ENCODE assay signal across 17 mouse cellular contexts in genomic region chr9:112137820-112138219, GRCm38 (mm10).
"Had no signal": no experiment of that assay in that cellular context is flagged by ENCODE, and none has a peak within 500 bp of the region (broad histone marks: within the 10 kb centered on the region; RNA-seq: fewer than 3 reads in every experiment).

No protein-coding gene starts in this region.

- ATAC-seq: intestine, embryonic 16.5 days; midbrain, embryonic 16.5 days had no signal

- H3K4me3 ChIP-seq: kidney, embryonic 15.5 days; limb, embryonic 15.5 days; lung, embryonic 15.5 days; midbrain, embryonic 12.5 days; neural tube, embryonic 13.5 days; stomach, embryonic 15.5 days had no signal

- H3K27ac ChIP-seq: kidney, embryonic 15.5 days; limb, embryonic 15.5 days; lung, embryonic 15.5 days; midbrain, embryonic 12.5 days; neural tube, embryonic 13.5 days; stomach, embryonic 15.5 days had no signal

- H3K4me1 ChIP-seq: kidney, embryonic 15.5 days; limb, embryonic 15.5 days; lung, embryonic 15.5 days; midbrain, embryonic 12.5 days; neural tube, embryonic 13.5 days; stomach, embryonic 15.5 days had no signal

- DNase-seq: kidney, adult 2 months; kidney, postnatal 14 days; layer of hippocampus, adult 9-11 months; layer of hippocampus, postnatal 36 days; retina, postnatal 1 day; right cerebral cortex, postnatal 4 days; spleen, adult 18-20 months; thymus, postnatal 14 days had no signal

- H3K36me3 ChIP-seq: kidney, embryonic 15.5 days; limb, embryonic 15.5 days; lung, embryonic 15.5 days; midbrain, embryonic 12.5 days; stomach, embryonic 15.5 days had no signal

- H3K9me3 ChIP-seq: kidney, embryonic 15.5 days; limb, embryonic 15.5 days; lung, embryonic 15.5 days; megakaryocyte, embryonic 14.5 days; midbrain, embryonic 12.5 days; neural tube, embryonic 13.5 days; stomach, embryonic 15.5 days had no signal

- H3K4me2 ChIP-seq: kidney, embryonic 15.5 days; limb, embryonic 15.5 days; lung, embryonic 15.5 days; midbrain, embryonic 12.5 days; neural tube, embryonic 13.5 days; stomach, embryonic 15.5 days had no signal

- H3K27me3 ChIP-seq: kidney, embryonic 15.5 days; limb, embryonic 15.5 days; megakaryocyte, embryonic 14.5 days; midbrain, embryonic 12.5 days; neural tube, embryonic 13.5 days; stomach, embryonic 15.5 days had no signal

- H3K9ac ChIP-seq: kidney, embryonic 15.5 days; limb, embryonic 15.5 days; lung, embryonic 15.5 days; midbrain, embryonic 12.5 days; neural tube, embryonic 13.5 days; stomach, embryonic 15.5 days had no signal
